Mouse (Mus musculus): ENCODE results near the gene Gm49027. TPM values are rescaled to one million over a fixed set of nuclear protein-coding genes. Genes with fewer than 3 reads are reported as not detected.

Gene Gm49027
- polyA plus RNA-seq, 1 experiment: 2.4 TPM

DNA sequence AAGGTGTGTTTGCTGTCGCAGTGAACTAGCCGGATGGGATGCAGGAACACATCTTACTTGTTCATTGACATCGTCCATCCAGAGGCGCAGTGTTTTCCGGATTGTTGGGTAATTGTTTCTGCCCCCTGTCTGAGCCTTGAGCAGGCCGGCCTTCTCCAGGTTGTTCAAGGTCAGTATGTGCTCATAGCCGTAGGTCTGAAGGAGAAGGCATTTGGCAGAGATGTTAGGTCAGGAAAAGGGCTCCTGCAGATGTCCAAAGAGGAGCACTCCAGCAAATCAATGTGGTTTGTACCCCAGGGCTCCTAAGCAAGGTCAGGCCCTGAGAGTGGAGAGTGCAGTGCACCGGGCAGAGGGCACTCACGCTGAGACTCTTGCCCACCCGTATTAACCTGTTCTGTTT lies 8.5 kb upstream of the Gm49027 start:
- 97% methylated on average over 10 of the region's 10 CpGs for WGBS
- Histone ChIP-seq H3K36me3 (ENCODE audit: control insufficient read depth, insufficient read depth, low read length) (peaks cover 43% of the 10 kb centered on the region), H3K4me1 (ENCODE audit: control insufficient read depth, insufficient read depth, insufficient read length) (no peaks in the 10 kb centered on the region), H3K4me3 (ENCODE audit: extremely low read depth, insufficient read depth, insufficient read length) (no peak overlapping the region), H3K27me3 (ENCODE audit: control insufficient read depth, insufficient read depth, low read length) (no peaks in the 10 kb centered on the region), H3K27ac (ENCODE audit: insufficient read depth, low read length) (no peak overlapping the region)
- TF ChIP-seq CTCF (IDR thresholded peaks at IDR 0.05; ENCODE audit: extremely low read depth, insufficient read depth, insufficient read length, insufficient replicate concordance) (no peak), POLR2A (IDR thresholded peaks at IDR 0.05; ENCODE audit: low read depth, low read length) (no peak)
- no peak for DNase-seq (ENCODE audit: low read depth in 1 of 2, low spot score in 2 of 2)

DNA sequence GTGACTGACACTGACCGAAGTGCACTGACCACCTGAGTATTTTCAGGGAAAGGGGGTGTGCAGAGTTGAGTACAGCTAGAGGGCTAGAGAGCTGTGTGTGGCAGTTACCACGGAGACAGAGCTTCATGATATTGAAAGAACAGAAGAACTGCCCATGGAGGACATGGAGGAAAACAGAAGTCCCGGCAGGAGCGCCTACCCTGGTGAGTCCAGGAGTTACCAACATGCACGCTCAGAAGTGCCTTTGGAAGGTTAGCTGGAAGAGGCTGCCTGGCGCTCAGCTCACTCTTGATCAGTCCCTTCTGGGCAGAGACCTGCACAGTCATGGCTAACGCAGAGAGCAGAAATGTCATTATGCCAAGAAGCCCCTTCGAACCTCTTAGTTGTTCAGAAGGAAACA lies 4.8 kb upstream of the Gm49027 start:
- H3K4me3 ChIP-seq (ENCODE audit: extremely low read depth, insufficient read depth, insufficient read length): no peak overlapping the region
- H3K36me3 ChIP-seq (ENCODE audit: control insufficient read depth, insufficient read depth, low read length): peaks cover 37% of the 10 kb centered on the region
- TF ChIP-seq POLR2A (IDR thresholded peaks at IDR 0.05; ENCODE audit: low read depth, low read length) (no peak), CTCF (IDR thresholded peaks at IDR 0.05; ENCODE audit: extremely low read depth, insufficient read depth, insufficient read length, insufficient replicate concordance) (no peak)
- no peak for DNase-seq (ENCODE audit: low read depth in 1 of 2, low spot score in 2 of 2)
- H3K27ac ChIP-seq (ENCODE audit: insufficient read depth, low read length): no peak overlapping the region
- no peaks in the 10 kb centered on the region for H3K4me1 ChIP-seq (ENCODE audit: control insufficient read depth, insufficient read depth, insufficient read length)
- H3K27me3 ChIP-seq (ENCODE audit: control insufficient read depth, insufficient read depth, low read length): no peaks in the 10 kb centered on the region
- WGBS: 94% methylated on average over 8 of the region's 8 CpGs

DNA sequence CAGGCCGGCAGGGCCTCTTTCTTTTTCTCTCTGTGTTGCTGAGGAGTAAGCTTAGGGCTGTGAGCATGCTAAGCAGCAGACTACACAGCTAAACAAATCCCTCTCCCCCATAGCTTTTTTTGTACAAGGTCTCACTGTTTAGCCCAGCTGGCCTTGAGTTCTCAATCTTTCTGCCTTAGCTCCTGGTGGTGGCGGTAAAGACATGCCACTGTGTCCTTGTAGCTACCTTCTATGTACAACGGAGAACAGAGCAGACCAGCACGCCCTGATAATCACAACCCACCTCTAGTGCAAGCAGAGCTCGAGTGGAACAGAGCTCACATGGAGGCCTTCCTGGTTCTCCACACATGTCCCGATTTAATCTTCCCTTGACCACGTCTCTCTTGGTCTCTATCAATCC lies 3.4 kb upstream of the Gm49027 start:
- no peak overlapping the region for H3K27ac ChIP-seq (ENCODE audit: insufficient read depth, low read length)
- TF ChIP-seq POLR2A (IDR thresholded peaks at IDR 0.05; ENCODE audit: low read depth, low read length): no peak
- TF ChIP-seq CTCF (IDR thresholded peaks at IDR 0.05; ENCODE audit: extremely low read depth, insufficient read depth, insufficient read length, insufficient replicate concordance): no peak
- DNase-seq (ENCODE audit: low read depth in 1 of 2, low spot score in 2 of 2): no peak
- peaks cover 33% of the 10 kb centered on the region for H3K36me3 ChIP-seq (ENCODE audit: control insufficient read depth, insufficient read depth, low read length)
- no peak overlapping the region for H3K4me3 ChIP-seq (ENCODE audit: extremely low read depth, insufficient read depth, insufficient read length)
- WGBS: 88% methylated on average over 7 of the region's 7 CpGs
- H3K4me1 ChIP-seq (ENCODE audit: control insufficient read depth, insufficient read depth, insufficient read length): peaks cover 4% of the 10 kb centered on the region
- no peaks in the 10 kb centered on the region for H3K27me3 ChIP-seq (ENCODE audit: control insufficient read depth, insufficient read depth, low read length)

DNA sequence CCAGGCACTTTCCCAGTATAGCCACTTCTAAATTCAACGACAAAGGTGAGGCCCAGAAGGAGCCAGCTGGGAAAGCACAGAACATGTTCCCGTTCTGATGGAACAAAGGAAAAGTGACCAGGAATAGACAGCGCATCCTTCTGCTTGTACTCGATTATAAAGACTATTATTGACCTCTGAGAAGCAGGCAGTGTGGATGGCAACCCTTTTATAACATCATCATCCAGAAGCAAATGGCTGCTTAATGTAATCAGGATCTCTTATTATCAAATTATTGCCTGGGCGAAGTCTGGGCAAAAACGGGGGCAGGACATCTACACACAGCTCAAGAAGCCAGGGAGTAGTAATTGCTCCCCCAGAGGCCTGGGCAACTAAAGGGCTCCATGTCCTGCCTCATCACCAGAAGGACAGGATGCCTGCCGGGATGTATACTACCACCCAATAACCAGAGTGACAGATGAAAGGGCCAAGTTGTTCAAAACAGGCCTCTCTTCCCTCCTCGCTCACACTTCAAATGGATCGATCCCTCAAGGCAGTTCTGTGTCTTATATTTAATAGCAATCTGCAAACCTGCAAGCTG lies 718 bp upstream of the Gm49027 start:
- TF ChIP-seq POLR2A (IDR thresholded peaks at IDR 0.05; ENCODE audit: low read depth, low read length): no peak
- no peak for TF ChIP-seq CTCF (IDR thresholded peaks at IDR 0.05; ENCODE audit: extremely low read depth, insufficient read depth, insufficient read length, insufficient replicate concordance)
- DNase-seq (ENCODE audit: low read depth in 1 of 2, low spot score in 2 of 2): no peak
- Histone ChIP-seq H3K36me3 (ENCODE audit: control insufficient read depth, insufficient read depth, low read length) (peaks cover 13% of the 10 kb centered on the region), H3K27ac (ENCODE audit: insufficient read depth, low read length) (no peak overlapping the region), H3K27me3 (ENCODE audit: control insufficient read depth, insufficient read depth, low read length) (no peaks in the 10 kb centered on the region), H3K4me1 (ENCODE audit: control insufficient read depth, insufficient read depth, insufficient read length) (peaks cover 4% of the 10 kb centered on the region), H3K4me3 (ENCODE audit: extremely low read depth, insufficient read depth, insufficient read length) (no peak overlapping the region)
- WGBS: 93% methylated on average over 9 of the region's 9 CpGs

DNA sequence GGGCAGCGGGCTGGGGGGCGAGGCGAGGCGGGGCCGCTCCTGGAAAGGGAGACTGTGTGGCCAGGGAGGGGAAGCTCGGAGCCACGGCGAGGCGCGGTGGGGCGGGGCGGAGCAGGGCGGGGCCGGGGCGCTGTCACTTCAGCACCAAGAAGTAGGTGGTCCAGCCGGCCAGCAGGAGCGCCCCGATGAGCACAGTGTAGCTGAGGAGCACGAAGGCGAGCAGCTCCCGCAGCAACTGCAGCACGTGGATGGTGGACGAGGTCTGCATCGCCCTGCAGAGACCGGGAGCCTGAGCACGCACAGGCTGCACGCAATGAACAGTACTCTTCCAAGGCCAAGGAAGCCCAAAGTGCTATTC lies 916 bp downstream of the Gm49027 start:
- Histone ChIP-seq H3K27me3 (ENCODE audit: control insufficient read depth, insufficient read depth, low read length) (no peaks in the 10 kb centered on the region), H3K36me3 (ENCODE audit: control insufficient read depth, insufficient read depth, low read length) (peaks cover 3% of the 10 kb centered on the region), H3K27ac (ENCODE audit: insufficient read depth, low read length) (no peak overlapping the region), H3K4me3 (ENCODE audit: extremely low read depth, insufficient read depth, insufficient read length) (peak overlapping the region; percentile 98), H3K4me1 (ENCODE audit: control insufficient read depth, insufficient read depth, insufficient read length) (peaks cover 4% of the 10 kb centered on the region)
- TF ChIP-seq CTCF (IDR thresholded peaks at IDR 0.05; ENCODE audit: extremely low read depth, insufficient read depth, insufficient read length, insufficient replicate concordance): no peak
- no peak for TF ChIP-seq POLR2A (IDR thresholded peaks at IDR 0.05; ENCODE audit: low read depth, low read length)
- DNase-seq (ENCODE audit: low read depth in 1 of 2, low spot score in 2 of 2): no peak
- 4% methylated on average over 26 of the region's 27 CpGs for WGBS

DNA sequence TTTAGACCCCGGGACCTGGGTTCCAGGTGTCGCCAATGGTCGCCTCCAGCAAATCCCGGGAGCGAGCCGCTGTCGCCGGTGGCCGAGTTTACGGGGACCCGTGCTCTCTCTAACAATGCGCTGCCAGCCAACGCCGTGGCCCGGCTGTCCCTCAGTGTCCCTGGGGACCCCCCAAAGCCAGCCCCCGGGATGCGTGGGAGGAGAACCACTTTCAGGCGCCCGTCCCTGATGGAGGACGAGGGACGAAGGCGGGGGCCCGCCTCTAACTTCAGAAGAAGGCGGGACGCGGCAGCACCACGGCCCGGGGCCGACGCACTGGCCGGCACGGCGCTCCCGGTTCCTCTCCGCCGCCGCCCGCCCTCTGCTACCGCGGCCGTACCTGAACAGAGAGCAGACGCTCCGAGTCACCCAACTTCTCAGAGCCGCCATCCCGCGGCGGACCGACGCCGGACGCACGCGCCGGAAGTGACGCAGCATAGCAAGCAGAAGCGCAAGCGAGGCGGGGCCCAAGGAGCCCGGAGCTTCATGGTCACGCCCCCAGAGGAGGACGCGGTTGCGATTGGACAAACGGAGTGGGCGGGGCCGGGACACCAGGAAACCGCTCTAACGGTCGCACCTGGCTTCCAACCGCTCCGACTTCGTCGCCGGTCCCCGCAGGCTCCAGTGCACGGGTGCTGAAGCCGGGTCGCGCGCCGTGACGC lies 1.4 kb downstream of the Gm49027 start, which contains the start of gene Diablo:
Gene Diablo (minus strand): TSS at position 485 of the 701 bp plus-strand sequence.
- no peaks in the 10 kb centered on the region for H3K27me3 ChIP-seq (ENCODE audit: control insufficient read depth, insufficient read depth, low read length)
- DNase-seq (ENCODE audit: low read depth in 1 of 2, low spot score in 2 of 2): peak; percentile 98 to 99
- peak within 1 kb of the TSS; percentile 79 for H3K27ac ChIP-seq (ENCODE audit: insufficient read depth, low read length)
- TF ChIP-seq CTCF (IDR thresholded peaks at IDR 0.05; ENCODE audit: extremely low read depth, insufficient read depth, insufficient read length, insufficient replicate concordance): no peak
- peak; percentile 93 for TF ChIP-seq POLR2A (IDR thresholded peaks at IDR 0.05; ENCODE audit: low read depth, low read length)
- H3K4me3 ChIP-seq (ENCODE audit: extremely low read depth, insufficient read depth, insufficient read length): peak within 1 kb of the TSS; percentile 98
- H3K36me3 ChIP-seq (ENCODE audit: control insufficient read depth, insufficient read depth, low read length): peaks cover 3% of the 10 kb centered on the region
- H3K4me1 ChIP-seq (ENCODE audit: control insufficient read depth, insufficient read depth, insufficient read length): peaks cover 4% of the 10 kb centered on the region
- WGBS: under 1% methylated on average over 82 of the region's 82 CpGs

DNA sequence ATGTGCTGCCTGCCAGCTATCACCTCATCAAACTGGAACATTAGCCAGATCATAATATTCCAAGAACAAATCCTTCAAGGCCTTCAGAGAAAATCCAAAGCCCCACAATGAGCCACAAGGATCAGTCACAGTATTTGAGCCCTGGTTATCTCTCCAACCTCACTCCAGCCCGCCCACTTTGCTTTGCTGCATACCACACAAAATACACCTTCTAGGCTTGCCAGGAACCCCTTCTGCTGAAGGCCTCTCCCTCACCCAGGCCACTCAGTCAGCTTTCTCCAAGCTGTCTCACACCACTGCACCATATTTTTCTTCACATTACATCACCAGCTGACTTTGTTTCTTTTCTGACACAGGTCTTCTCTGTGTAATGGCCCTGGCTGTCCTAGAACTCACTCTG lies 3.1 kb downstream of the Gm49027 start:
- no peak for DNase-seq (ENCODE audit: low read depth in 1 of 2, low spot score in 2 of 2)
- WGBS: 89% methylated on average over 1 of the region's 1 CpGs

More for the DNA sequence above, 3.1 kb downstream of the Gm49027 start:
- TF ChIP-seq POLR2A (IDR thresholded peaks at IDR 0.05; ENCODE audit: low read depth, low read length) (no peak), CTCF (IDR thresholded peaks at IDR 0.05; ENCODE audit: extremely low read depth, insufficient read depth, insufficient read length, insufficient replicate concordance) (no peak)
- Histone ChIP-seq H3K27me3 (ENCODE audit: control insufficient read depth, insufficient read depth, low read length) (no peaks in the 10 kb centered on the region), H3K36me3 (ENCODE audit: control insufficient read depth, insufficient read depth, low read length) (peaks cover 5% of the 10 kb centered on the region), H3K4me3 (ENCODE audit: extremely low read depth, insufficient read depth, insufficient read length) (no peak overlapping the region), H3K27ac (ENCODE audit: insufficient read depth, low read length) (no peak overlapping the region), H3K4me1 (ENCODE audit: control insufficient read depth, insufficient read depth, insufficient read length) (peaks cover 4% of the 10 kb centered on the region)

Data from spleen, adult 2 months (tissue).